Mouse (Mus musculus): ENCODE results near the gene Zfp263. TPM values are rescaled to one million over a fixed set of nuclear protein-coding genes. Genes with fewer than 3 reads are reported as not detected.

Zfp263 gene
- 50.5 and 60.1 TPM in 2 replicates for polyA plus RNA-seq (2015; fragmentation: Nextera tagmentation; extraction: Ambion mirVana)

DNA sequence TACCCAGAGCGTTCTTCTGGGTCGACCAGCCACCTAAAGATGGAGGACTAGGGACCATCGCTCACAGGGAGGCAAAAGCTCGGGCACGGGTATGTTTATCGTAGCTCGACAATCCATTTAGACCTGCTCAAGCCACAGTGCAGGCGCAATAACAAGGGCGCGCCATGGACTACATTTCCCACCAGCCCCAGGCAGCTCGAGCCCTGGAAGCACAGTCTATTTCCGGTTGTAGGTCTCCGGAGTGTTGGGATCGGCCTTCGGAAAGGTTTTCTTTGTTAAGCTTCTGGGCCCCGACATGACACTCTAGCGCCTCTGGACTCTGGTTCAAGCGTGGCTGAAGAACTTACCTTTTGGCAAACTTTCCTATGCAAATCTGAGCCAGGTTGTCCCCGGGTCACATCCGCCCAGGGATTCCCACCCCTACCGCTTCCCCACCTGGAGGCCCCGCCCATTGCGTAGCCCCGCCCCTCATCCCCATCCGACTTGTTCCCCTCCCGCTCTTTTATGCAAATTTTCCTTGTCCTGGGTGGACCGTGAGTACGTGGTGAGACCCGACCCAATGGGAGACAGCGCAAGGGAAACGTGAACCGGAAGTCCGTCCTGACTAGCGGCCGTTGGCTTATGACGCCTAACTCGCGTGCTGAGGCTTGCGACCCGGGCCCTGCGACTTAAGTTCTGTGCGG is at the start of gene Zfp263:
TSS of gene Zfp263 (plus strand) at position 591 of the 683 bp plus-strand sequence.
- peaks cover 31% of the 10 kb centered on the region for H3K4me1 ChIP-seq (replicated peaks)
- peak; percentile 98 for ATAC-seq (ENCODE audit: low FRiP score)
- peak within 1 kb of the TSS; percentile 97 for H3K4me2 ChIP-seq
- peak within 1 kb of the TSS; percentile 81 for H3K4me3 ChIP-seq
- peaks cover 8% of the 10 kb centered on the region for H3K9me3 ChIP-seq
- peaks cover 9% of the 10 kb centered on the region; the same call in 1 of the 2 replicates for H3K27me3 ChIP-seq
- H3K27ac ChIP-seq = peak within 1 kb of the TSS; percentile 90
- peaks cover 27% of the 10 kb centered on the region for H3K36me3 ChIP-seq
- peak within 1 kb of the TSS; percentile 92 for H3K9ac ChIP-seq
- WGBS = under 1% methylated on average over 42 of the region's 42 CpGs

DNA sequence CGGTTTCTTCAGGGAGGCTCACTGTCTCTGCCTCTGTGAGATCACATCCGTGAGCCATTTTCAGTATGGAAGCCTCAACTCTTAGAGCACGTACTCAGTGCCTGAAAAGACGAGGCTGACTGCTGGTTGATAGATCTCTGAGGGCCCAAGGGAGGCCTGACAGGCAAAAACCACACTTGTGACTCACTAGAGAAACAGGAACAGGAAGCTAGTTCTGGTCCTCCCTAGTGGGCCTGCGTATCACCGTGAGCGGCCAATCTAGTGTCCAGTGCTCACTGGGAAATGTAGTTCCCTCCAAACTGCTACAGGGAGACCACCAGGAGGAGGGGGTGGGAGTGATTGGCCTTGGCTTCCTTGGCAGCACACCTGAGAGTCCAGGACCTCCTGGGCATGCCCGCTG is 44.6 kb upstream of the Zfp263 start:
- no peak overlapping the region for H3K27ac ChIP-seq
- no peaks in the 10 kb centered on the region for H3K27me3 ChIP-seq
- 83% methylated on average over 8 of the region's 8 CpGs for WGBS
- no peaks in the 10 kb centered on the region for H3K4me1 ChIP-seq (replicated peaks)
- ATAC-seq (ENCODE audit: low FRiP score) = no peak
- H3K4me3 ChIP-seq = no peak overlapping the region
- peaks cover 4% of the 10 kb centered on the region; the same call in 1 of the 2 replicates for H3K9me3 ChIP-seq
- H3K4me2 ChIP-seq = no peak overlapping the region
- no peaks in the 10 kb centered on the region for H3K36me3 ChIP-seq
- no peak overlapping the region for H3K9ac ChIP-seq

DNA sequence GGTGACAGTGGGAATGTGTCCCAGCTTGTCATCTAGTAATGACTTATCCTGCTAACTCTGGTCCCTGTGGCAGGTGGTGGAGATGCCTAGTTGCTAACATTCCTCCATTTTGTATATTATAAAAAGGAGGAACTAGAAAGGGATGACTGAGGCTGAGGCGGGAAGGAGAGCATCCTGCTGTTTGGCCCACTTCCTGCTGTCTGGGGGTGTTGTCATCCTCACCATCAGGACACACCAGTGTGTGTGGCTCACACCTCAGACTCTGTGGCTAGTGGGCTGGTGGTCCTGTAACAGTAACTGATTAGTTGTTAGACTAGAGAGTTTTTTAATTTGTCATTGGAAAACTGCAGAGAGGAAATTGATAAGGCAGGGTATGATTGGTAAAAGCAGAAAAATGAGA is 43.0 kb upstream of the Zfp263 start:
- no peak overlapping the region for H3K4me2 ChIP-seq
- no peak overlapping the region for H3K27ac ChIP-seq
- 71% methylated on average over 1 of the region's 1 CpGs for WGBS
- H3K9ac ChIP-seq = no peak overlapping the region
- H3K9me3 ChIP-seq = peaks cover 4% of the 10 kb centered on the region; the same call in 1 of the 2 replicates
- no peak overlapping the region for H3K4me3 ChIP-seq
- no peaks in the 10 kb centered on the region for H3K36me3 ChIP-seq
- H3K27me3 ChIP-seq = no peaks in the 10 kb centered on the region
- no peaks in the 10 kb centered on the region for H3K4me1 ChIP-seq (replicated peaks)
- no peak for ATAC-seq (ENCODE audit: low FRiP score)

DNA sequence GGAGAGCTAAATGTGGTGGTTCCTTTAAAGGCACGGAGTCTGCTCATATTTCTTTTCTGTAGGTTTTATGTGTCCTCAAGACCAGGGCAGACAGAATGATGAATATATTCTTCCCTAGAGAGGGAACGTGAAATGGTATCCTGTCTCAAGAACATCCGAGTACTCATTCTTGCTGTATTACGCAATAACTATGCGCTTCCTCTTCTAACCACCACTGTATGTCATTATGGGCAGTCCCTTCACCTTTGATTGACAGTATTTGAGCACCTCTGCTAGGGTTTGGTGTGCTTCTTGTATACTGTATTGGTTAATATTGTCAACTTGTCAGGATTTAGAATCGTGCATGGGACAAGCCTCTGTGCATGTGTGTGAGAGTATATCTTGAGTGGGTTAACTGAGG is 37.2 kb upstream of the Zfp263 start:
- H3K36me3 ChIP-seq = no peaks in the 10 kb centered on the region
- no peak overlapping the region for H3K9ac ChIP-seq
- no peaks in the 10 kb centered on the region for H3K27me3 ChIP-seq
- H3K4me3 ChIP-seq = no peak overlapping the region
- no peak overlapping the region for H3K4me2 ChIP-seq
- WGBS = 91% methylated on average over 6 of the region's 6 CpGs
- no peaks in the 10 kb centered on the region for H3K4me1 ChIP-seq (replicated peaks)
- no peak for ATAC-seq (ENCODE audit: low FRiP score)
- H3K27ac ChIP-seq = no peak overlapping the region
- H3K9me3 ChIP-seq = peaks cover 4% of the 10 kb centered on the region; the same call in 1 of the 2 replicates

DNA sequence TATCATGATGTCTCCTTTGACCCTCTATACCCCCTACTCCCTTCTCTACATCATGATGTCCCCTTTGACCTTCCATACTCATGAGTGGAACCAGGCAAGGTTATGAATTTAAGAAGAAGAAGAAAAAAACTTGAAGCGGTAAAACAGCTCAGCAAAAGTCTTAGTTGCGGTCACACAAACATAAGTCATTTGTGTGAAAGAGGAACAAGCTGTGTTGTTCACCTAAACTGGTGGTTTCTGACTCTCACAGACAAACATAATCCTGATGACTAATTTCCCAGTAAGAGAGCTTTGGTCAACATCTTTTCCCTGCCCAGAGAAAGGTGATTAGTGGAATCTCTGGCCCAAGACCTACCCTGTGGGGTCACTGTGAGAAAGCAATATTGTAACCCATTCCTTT is 29.2 kb upstream of the Zfp263 start:
- Histone ChIP-seq H3K27me3 (no peaks in the 10 kb centered on the region), H3K4me2 (no peak overlapping the region)

DNA sequence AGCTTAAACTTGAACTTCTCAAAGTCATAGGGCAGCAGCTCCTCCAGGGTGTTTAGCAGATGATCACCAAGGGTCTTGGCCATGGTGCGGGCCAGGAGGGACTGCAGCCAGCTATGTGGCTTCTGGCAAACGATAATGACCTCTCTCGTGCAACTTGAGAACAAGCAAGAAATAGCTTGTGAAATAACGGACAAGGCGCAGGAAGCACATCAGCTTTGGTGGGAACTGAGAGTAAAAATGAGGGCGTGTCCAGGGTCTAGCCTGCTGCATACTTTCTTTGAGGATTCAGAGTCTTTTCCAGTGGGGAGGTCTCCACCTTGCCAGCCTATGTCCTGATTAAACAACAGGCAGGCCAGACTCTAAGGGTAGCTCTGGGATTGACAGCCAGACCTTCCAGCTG is 25.9 kb upstream of the Zfp263 start, which contains the start of gene Mefv:
TSS of gene Mefv (minus strand) at position 118 of the 400 bp plus-strand sequence.
- Histone ChIP-seq H3K27ac (no peak within 1 kb of the TSS), H3K36me3 (no peaks in the 10 kb centered on the region), H3K9me3 (no peaks in the 10 kb centered on the region), H3K9ac (no peak within 1 kb of the TSS), H3K4me3 (no peak within 1 kb of the TSS), H3K4me1 (replicated peaks) (no peaks in the 10 kb centered on the region), H3K27me3 (no peaks in the 10 kb centered on the region), H3K4me2 (no peak within 1 kb of the TSS)
- 95% methylated on average over 6 of the region's 6 CpGs for WGBS
- no peak for ATAC-seq (ENCODE audit: low FRiP score)

More for the DNA sequence above, 29.2 kb upstream of the Zfp263 start:
- no peak overlapping the region for H3K9ac ChIP-seq
- H3K36me3 ChIP-seq = no peaks in the 10 kb centered on the region
- no peak overlapping the region for H3K4me3 ChIP-seq
- ATAC-seq (ENCODE audit: low FRiP score) = no peak
- H3K4me1 ChIP-seq (replicated peaks) = no peaks in the 10 kb centered on the region
- 94% methylated on average over 2 of the region's 2 CpGs for WGBS
- no peak overlapping the region for H3K27ac ChIP-seq
- no peaks in the 10 kb centered on the region for H3K9me3 ChIP-seq

DNA sequence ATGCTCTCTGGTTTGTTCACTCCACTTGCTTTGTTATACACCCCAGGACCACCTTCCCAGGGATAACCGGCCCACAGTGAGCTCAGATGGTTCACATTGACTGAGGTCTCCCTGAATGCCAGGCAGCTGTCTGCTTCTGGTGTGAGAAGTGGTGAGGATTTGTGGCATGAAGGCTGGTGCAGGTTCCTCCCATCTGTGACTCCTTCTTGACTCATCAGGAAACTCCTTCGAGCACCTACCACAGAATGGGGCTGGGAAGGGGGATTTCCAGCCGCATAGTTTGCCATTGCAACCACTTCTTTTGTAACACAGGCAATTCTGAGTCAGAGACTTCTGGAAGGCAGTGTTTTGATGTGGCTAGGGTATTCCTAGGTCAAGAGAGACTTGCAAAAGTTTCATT is 20.7 kb upstream of the Zfp263 start:
- 72% methylated on average over 3 of the region's 3 CpGs for WGBS
- H3K27ac ChIP-seq = no peak overlapping the region

DNA sequence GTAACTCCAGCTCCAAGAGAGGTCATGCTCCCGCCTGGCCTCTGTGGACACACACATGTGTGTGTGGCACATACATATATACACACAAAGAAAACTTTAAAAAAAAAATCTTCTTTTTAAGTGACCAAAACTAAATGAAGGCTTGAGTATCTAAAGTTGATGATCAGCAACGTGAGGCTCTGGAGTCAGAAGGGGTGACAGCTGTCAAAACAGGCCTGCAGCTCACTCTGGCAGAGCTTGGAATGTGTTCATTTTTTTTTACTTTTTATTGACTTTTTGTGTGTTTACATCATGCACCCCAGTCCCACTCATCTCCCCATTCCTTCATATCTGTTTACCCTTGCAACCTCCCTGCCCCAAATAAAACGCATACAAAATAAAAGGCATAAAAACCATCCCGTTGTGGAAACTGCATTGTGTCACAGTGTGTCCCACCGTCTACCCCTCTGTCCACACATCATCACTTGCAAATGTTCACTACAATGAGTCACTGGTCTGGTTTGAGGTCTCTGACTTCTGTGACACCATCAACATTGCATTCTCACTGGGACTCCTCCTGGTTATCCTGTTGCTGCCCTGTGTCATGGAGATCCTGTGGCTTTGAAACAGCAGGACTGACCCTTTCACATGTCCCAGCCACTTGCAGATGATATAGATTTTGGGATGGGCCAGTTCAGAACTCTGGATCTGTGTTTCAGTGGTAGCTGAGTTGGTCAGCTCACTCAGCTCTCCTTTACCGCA is 15.7 kb upstream of the Zfp263 start:
- Histone ChIP-seq H3K27ac (no peak overlapping the region), H3K27me3 (no peaks in the 10 kb centered on the region), H3K9ac (no peak overlapping the region), H3K4me2 (no peak overlapping the region), H3K9me3 (no peaks in the 10 kb centered on the region), H3K4me3 (no peak overlapping the region), H3K4me1 (replicated peaks) (no peaks in the 10 kb centered on the region), H3K36me3 (no peaks in the 10 kb centered on the region)
- ATAC-seq (ENCODE audit: low FRiP score) = no peak
- whole genome bisulfite sequencing = 87% methylated on average over 6 of the region's 6 CpGs

More for the DNA sequence above, 20.7 kb upstream of the Zfp263 start:
- no peak for ATAC-seq (ENCODE audit: low FRiP score)
- H3K4me1 ChIP-seq (replicated peaks) = no peaks in the 10 kb centered on the region
- no peak overlapping the region for H3K4me2 ChIP-seq
- H3K4me3 ChIP-seq = no peak overlapping the region
- no peaks in the 10 kb centered on the region for H3K27me3 ChIP-seq
- H3K36me3 ChIP-seq = no peaks in the 10 kb centered on the region
- H3K9me3 ChIP-seq = no peaks in the 10 kb centered on the region
- H3K9ac ChIP-seq = no peak overlapping the region

DNA sequence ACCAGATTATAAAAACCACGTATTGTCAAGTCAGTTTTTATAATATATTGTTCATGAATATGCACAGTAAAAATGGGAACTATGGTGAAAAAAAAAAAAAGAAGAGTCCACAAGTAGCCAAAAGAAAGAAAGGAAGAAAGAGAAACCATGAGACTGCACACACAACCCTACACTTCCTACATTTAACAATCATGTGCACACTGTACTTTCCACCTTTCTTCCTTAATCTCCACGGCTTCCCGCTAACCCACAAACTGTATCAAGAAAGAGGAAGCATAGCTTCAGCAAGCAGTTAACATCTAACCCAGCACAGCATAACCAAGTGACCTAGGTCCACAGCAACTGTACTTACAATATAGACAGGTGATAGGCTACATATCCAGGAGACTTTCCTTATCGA is 11.3 kb upstream of the Zfp263 start:
- Histone ChIP-seq H3K4me3 (no peak overlapping the region), H3K9me3 (no peaks in the 10 kb centered on the region), H3K27me3 (no peaks in the 10 kb centered on the region), H3K4me1 (replicated peaks) (no peaks in the 10 kb centered on the region), H3K36me3 (no peaks in the 10 kb centered on the region), H3K9ac (no peak overlapping the region), H3K4me2 (no peak overlapping the region), H3K27ac (no peak overlapping the region)
- ATAC-seq (ENCODE audit: low FRiP score) = no peak
- WGBS = 91% methylated on average over 4 of the region's 4 CpGs

DNA sequence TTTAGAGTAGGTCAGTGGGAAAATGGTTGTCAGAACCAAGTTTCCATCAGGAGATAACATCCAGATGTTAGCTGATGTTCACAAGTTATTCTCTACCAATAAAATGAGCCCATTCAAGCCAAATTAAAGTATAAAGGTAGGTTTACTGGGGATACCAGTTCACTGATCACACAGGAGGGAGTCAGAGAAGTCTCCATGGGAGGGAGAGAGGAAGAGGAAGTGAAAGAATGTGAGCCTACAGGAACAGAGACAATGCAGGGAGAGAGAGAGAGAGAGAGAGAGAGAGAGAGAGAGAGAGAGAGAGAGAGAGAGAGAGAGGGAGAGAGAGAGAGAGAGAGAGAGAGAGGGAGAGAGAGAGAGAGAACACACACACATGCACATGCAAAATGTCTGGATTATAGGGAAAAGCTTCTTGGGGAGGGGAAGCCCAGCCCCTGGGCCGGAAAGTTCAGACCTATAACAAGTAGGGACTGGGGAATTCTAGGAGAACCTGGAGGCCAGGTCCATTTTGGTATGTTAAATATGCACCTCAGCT is 10.6 kb upstream of the Zfp263 start:
- no peak for ATAC-seq (ENCODE audit: low FRiP score)
- Histone ChIP-seq H3K9ac (no peak overlapping the region), H3K9me3 (no peaks in the 10 kb centered on the region), H3K27ac (no peak overlapping the region), H3K27me3 (no peaks in the 10 kb centered on the region), H3K4me1 (replicated peaks) (no peaks in the 10 kb centered on the region), H3K4me2 (no peak overlapping the region), H3K4me3 (no peak overlapping the region), H3K36me3 (no peaks in the 10 kb centered on the region)
- WGBS = 71% methylated on average over 1 of the region's 1 CpGs

DNA sequence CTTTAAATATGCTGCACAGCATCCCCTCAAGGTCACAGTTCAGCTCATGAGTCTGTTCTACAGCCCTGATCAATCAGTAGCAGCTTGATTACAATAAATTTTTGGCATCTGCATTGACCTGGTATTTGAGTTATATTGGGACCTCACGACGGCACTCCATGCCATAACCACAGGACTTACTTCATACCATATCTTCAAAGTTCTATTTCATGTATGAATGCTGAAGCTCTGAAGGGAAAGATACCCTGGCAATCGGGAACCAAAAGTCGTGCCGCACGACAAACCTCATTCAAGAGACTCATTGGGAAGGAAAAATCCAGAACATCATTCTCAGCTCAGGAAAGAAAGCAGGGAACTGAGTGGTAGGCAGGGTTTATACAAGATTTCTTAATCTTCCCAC is 1.4 kb upstream of the Zfp263 start:
- no peak for ATAC-seq (ENCODE audit: low FRiP score)
- Histone ChIP-seq H3K4me3 (no peak overlapping the region), H3K9me3 (no peaks in the 10 kb centered on the region), H3K4me1 (replicated peaks) (peaks cover 31% of the 10 kb centered on the region), H3K4me2 (peak overlapping the region; percentile 97), H3K27me3 (peaks cover 9% of the 10 kb centered on the region; the same call in 1 of the 2 replicates), H3K9ac (no peak overlapping the region), H3K36me3 (peaks cover 17% of the 10 kb centered on the region), H3K27ac (no peak overlapping the region)
- 93% methylated on average over 6 of the region's 6 CpGs for WGBS

DNA sequence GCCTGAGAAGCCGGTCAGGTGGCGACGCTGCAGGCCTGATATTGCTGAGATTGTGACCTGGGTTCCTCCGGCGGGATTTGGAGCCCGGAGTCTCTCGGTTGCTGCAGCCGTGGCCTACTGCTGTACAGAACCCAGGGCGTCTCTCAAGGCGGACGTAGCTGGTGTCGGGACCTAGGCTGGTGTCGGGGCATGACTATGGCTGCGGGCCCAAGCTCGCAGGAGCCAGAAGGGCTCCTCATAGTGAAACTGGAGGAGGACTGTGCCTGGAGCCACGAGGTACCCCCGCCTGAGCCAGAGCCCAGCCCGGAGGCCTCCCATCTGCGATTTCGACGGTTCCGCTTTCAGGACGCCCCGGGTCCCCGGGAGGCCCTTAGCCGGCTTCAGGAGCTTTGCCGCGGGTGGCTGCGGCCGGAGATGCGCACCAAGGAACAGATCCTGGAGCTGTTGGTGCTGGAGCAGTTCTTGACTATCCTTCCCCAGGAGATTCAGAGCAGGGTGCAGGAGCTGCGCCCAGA is 350 bp downstream of the Zfp263 start:
- H3K9ac ChIP-seq = peak overlapping the region; percentile 92
- no peak for ATAC-seq (ENCODE audit: low FRiP score)
- peak overlapping the region; percentile 81 for H3K4me3 ChIP-seq
- H3K36me3 ChIP-seq = peaks cover 33% of the 10 kb centered on the region
- H3K9me3 ChIP-seq = peaks cover 14% of the 10 kb centered on the region
- peak overlapping the region; percentile 81 for H3K27ac ChIP-seq
- H3K4me1 ChIP-seq (replicated peaks) = peaks cover 31% of the 10 kb centered on the region
- H3K4me2 ChIP-seq = peak overlapping the region; percentile 97
- H3K27me3 ChIP-seq = peaks cover 5% of the 10 kb centered on the region; the same call in 1 of the 2 replicates
- WGBS = under 1% methylated on average over 26 of the region's 32 CpGs

All from hindbrain, embryonic 13.5 days (tissue).